Mouse (Mus musculus): ENCODE data around the gene Got1.
"Not testable (repeated sequence)": the region's sequence is repeated elsewhere in the genome, so short reads cannot be mapped to it uniquely, and the experiment has no call there.

Got1 gene

DNA sequence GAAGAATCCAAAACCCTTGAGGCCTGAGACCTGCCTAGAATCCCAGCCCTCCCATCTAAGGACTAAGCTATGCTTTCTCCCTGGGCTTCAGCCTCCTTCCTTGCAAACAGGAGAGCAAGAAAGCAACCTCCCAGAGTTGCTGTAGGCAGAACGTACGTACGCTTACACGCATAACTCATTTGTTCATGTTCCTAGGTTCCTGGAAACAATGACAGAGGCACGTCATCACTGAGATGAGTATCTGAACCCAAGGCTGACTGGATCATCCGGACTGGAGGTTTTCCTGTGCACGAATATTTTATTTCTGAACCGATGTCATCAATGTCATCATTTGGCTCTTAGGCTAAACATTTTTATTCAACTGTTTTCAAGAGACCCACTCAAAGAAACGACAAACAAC lies 2.4 kb downstream of the Got1 start:
- no peak for DNase-seq (ENCODE audit: low read depth in 2 of 2, low spot score in 2 of 2)

DNA sequence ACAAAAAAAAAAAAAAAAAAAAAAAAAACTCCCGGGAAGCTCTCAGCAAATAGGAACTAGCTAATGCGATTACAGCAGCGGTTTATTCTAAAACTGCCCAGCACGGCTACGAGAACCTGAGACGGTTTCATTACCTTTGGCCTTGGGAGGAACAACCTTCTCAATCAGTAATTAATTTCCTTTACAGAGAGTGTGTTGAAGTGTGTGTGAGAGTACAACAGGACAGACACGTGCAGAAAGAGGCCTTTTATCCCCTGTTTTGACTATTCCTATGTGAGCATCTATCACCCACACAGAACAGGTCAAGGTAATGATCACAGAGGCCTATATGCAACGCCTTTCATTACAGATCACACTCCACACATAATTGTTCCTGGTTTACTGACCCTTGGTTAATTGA lies 3.0 kb downstream of the Got1 start:
- no peak for DNase-seq (ENCODE audit: low read depth in 2 of 2, low spot score in 2 of 2)

DNA sequence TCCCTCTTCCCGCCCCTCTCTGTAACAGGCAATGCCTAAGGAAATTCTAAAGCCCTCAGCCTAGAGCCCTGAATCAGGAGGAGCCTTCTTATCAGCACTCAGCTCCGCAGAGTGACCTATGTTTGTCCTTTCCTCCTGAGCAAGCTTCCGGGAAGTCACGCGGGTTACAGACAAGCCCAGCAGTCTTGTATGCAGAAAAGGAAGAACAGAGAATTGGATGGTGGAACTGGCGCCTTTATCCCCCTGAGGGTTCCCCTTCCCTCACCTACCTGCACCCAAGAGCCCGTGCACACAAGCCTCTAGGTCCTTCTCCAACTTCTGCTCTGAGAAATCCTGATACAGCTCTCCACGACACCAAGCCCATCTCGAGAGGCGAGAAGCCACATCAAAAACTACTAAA lies 4.0 kb downstream of the Got1 start:
- no peak for DNase-seq (ENCODE audit: low read depth in 2 of 2, low spot score in 2 of 2)

DNA sequence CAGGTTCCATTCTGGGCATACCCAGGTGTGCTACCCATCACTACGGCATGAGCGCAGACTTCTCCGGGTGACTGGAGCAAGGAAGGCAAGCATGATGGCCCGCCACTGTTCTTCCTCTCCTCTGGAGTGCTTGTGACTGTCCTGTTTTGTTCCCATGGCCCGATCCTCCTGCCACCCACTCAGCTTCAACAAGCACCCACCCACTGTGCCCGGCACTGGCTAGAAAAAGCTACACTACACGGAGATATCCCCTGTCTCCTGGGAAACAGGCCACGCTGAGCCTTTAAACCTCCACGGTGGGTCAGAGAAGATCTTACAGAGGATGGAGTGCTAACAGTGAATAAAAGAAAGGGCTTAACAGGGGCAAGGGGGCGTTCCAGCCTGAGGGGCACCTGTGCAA lies 5.2 kb downstream of the Got1 start:
- no peak for DNase-seq (ENCODE audit: low read depth in 2 of 2, low spot score in 2 of 2)

DNA sequence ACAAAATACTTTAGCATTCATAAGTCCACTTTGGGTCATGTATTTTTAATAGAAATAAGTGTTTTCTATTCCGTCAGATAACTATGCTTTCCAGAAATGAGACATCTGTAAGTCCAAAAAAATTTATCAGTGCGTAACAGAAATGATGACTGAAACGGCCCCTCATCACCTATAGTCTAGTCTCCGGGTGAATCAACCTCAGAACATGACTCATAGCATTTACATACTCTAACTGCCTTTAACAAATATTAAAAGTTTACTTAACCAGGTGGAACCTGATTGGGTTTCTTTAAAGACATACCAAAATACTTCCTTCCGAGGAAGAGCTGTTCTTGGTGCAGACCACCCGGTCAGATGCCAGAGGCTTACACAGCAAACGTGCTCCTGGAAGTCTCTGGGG lies 6.1 kb downstream of the Got1 start:
- DNase-seq (ENCODE audit: low read depth in 2 of 2, low spot score in 2 of 2): no peak

DNA sequence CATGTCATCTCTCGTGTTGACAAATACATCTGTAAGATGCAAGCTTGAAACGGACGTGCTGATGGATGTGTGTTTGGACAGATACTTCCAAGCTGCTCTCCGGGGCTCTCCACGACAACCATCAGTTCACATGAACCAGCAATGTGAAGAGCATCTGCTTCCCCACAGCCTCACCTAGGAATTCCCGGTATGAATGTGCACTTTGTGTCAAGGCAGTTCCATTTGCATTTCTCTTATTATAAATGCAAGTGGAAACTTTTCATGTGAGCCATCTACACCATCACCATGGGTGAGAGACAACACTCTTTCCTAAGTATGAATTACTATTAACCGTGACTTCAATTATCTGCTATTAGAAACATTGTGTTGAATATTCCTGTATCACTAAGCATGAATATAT lies 6.6 kb downstream of the Got1 start:
- no peak for DNase-seq (ENCODE audit: low read depth in 2 of 2, low spot score in 2 of 2)

DNA sequence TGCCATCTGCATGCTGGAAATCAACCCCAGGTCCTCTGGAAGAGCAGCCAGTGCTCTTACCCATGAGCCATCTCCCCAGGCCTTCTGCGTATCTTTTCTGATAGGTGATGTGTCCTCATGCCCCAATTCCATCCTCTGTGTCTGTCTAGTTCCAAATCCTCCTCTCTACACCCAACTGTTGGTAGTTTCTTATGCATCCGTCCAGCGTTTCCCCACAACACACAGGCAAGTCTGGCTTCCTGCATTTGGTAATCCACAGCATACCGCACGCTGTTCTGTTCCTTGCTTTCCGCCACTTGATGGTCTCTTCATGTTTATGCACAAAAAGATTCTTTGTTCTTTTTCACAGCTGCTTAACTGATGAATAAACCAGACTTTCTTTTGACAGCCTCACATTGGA lies 7.1 kb downstream of the Got1 start:
- DNase-seq (ENCODE audit: low read depth in 2 of 2, low spot score in 2 of 2): no peak

DNA sequence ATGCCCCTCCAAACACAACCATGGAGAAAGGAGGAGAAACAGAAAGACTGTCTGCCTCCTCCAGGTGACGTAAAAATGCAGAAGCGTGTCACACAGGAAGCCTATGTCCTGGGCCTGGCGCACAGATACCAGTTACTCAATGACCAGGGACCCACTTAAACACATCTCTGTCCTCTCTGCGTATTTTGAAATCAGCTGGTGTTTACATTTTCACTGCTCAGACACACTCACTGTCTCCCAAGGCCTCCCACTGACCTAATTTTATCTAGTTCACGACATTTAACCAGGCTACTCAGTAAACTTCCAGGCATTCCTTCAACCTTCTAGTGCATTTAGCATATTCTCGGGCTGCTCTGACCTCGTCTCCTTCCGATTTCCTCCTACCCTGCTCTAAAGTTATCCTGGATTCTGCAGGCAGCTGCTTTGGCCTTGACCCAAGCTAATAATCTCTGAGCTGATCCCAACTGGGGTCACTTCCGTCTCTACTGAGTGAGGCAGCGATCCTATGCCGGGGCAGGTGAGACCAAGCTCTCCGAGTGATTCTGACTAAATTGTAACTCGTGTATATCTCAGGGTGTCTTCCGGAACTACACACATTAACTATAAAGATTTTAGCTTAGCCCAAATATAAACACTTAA lies 7.9 kb downstream of the Got1 start:
- DNase-seq (ENCODE audit: low read depth in 2 of 2, low spot score in 2 of 2): no peak

DNA sequence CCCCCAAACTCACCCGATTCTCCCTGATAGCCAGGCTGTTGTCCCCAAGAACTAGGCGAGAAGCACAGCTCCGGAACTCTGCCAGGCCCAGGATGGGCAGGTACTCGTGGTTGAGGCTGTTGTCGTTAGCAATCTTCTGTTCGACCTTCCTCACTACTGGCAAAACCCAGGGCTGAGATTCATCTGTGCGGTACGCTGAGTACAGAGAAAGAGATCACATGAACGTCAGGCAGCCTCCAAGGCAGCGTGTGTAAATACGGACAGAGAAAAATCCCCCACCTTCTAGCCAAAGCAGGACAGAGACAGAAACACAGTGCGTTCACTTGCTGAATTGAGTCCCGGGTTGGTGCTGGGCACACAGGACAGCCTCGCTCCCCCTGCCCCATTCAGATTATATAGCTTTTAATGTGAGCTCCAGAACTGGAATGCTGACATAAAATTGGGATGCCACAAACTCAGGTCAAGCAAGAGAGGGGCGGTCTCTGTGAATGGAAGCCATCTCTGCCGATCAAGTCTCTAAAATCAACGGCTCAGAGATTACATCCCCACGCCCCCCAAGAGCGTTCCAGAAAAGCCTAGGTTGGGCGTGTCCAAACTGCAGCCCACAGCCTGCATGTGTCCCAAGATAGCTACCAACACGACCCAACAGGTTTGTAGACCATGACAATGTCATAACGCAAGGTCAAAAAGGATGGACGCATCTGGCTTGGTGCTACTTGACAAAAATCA lies 8.6 kb downstream of the Got1 start:
- DNase-seq (ENCODE audit: low read depth in 2 of 2, low spot score in 2 of 2): no peak

DNA sequence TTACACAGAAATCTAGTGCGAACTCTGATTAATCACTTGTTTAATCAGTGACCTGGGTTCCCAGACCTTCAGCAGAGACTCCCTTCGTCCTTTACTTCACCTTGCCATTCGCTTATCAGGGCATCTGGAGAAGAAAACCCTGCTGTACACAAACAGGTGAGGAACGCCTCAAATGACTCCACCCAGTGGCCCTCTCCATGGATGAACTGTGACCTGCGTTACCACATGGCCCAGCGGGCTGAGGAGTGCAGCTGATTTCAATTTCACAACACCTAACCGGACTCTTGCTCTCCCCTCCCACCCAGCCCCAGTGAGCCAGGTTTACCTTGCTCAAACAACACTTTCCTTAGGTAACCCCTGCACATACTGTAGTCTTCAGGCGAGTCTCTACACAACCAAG lies 10.5 kb downstream of the Got1 start:
- no peak for DNase-seq (ENCODE audit: low read depth in 2 of 2, low spot score in 2 of 2)

DNA sequence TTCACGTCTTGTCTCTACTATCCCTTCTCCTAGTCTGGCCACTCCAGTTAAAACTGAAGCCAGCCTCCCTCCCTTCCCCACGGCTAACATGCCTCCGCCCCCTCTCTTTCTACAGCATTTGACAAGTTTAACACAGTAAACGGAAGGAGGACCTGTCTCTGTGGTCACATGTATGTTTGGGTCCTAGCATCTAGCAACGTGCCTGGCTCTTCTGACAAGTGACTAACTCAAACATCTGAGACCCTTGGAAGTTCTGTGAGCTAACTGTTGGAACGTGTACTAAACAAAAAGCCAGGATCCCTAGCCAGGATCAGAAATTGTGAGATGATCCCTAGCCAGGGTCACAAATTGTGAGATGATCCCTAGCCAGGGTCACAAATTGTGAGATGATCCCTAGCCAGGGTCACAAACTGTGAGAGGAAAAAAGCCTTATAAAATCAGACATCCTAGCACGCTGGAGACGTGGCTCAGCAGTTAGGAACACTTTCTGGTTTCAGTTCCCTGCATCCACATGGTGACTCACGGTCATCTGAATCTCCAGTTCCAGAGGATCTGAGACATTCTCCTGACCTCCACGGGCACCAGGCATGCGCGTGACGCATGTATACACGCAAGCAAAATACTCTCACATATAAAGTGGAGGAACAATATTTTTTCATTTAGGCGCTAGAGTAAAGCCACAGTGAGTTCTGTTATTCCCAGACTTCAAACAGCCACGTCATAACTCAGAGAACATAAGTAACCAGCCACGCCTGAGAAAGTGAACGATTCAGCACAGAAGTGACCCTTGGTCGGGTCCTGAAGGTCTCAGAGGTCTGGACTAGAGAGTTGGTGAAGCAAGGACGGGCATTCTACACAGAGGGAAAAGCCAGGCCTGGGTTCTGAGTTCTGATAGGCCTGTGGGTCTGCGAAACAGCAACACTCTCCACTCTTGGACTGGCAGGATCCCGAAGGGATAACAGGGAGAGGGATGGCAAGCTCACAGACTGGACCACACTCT lies 12.5 kb downstream of the Got1 start:
- no peak for DNase-seq (ENCODE audit: low read depth in 2 of 2, low spot score in 2 of 2)

DNA sequence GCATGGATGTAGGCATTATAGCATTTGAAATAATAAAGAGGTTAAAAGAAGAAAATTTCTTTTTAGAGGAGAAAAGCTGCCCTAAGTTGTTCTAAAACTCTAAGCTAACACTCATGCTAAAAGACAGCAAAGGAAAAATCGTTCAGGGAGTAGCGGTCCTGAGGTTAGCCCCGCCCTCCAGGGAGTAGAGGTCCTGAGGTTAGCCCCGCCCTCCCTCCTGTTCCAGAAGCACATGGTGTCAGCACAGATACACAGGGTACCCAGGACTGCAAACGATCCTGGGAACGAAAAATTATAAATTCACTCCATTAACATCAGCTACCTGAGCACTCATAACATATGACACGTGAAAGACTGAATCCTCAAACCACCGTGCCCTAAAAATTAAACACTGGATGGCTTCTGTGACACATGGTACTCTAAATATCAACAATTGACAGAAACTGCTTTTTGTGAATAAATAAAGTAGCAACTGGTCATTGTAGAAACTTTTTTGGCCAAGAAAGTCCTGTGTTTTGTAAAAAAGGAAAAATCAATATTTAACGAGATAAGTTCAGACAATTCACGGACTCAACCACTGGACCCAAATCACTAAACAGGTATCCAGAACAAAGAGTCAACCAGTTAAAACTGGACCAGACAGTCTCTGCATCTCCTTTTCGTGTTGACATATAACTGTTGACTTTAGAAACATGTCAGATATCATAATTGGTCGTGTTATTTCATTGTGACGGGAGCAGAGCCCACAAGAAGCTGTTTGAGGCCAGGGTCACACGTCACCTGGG lies 13.8 kb downstream of the Got1 start:
- DNase-seq (ENCODE audit: low read depth in 2 of 2, low spot score in 2 of 2): no peak

DNA sequence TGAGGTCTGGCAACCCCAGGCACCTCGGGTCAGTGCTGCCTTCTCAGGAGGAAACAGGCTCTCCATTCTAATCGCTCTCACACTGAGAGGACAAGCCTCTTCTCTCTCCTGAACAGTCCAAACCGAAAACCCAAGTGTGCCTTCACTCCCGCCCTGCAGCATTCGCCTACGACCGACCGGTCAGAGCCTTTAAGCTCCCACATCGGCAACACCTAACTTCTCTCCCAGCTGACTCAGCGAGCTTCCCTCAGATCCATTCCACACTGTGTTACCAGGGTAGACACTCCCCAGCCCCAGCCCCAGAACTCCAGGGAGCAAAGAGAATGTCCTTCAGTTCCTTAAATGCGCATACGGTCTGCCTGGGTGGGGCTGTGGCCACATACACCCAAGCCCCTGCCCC lies 19.0 kb downstream of the Got1 start:
- DNase-seq (ENCODE audit: low read depth in 2 of 2, low spot score in 2 of 2): no peak

DNA sequence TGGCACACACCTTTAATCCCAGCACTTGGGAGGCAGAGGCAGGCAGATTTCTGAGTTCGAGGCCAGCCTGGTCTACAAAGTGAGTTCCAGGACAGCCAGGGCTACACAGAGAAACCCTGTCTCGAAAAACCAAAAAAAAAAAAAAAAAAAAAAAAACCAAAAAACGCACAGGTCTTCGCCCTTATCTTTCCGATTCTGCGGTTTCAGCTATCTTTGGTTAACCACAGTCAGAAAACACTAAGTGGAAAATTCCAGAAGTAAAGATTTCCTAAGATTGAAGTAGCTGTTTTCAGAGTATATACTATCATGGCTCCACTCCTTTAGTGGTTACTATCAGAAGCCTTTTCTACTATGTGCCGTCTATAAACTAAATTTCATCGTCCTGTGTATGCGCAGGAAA lies 20.8 kb downstream of the Got1 start:
- DNase-seq (ENCODE audit: low read depth in 2 of 2, low spot score in 2 of 2): not testable (repeated sequence)

DNA sequence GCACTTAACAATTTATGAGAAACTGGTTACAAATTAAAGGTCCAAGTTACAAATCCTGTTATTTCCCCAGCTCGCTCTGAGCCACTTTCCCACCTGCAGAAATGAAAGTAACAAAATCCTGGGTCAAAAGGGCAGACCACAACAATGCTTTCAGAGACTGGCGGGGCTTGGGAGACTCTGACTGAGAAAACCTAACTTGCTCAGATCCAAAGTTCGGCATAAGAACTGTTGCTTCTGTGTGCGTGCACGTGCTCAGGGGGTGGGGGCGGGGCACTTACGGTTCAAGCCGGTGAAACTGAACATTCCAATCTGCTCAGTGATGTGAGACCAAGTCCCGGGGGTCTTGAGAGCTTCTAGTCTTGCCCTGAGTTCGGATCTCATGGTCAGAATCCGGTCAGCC lies 21.8 kb downstream of the Got1 start:
- no peak for DNase-seq (ENCODE audit: low read depth in 2 of 2, low spot score in 2 of 2)

DNA sequence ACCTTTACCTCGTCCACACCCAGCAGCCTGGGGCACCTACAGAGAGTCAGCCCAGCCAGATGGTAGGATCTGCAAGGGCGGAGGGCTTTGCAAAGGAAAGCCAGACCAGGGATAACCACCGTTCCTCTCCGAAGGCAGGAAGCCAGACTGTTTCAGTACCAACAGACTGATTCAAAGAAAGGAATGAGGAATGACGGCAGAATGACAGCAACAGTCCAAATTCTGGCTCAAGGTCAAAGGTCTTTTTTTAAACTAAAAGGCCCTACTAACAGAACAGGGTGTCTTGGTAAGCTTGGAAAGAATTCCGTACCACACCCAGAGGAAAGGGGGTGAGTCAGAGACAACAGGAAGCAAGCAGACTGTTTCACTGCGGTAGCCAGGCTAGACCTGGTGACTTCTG lies 25.5 kb downstream of the Got1 start:
- no peak for DNase-seq (ENCODE audit: low read depth in 2 of 2, low spot score in 2 of 2)

DNA sequence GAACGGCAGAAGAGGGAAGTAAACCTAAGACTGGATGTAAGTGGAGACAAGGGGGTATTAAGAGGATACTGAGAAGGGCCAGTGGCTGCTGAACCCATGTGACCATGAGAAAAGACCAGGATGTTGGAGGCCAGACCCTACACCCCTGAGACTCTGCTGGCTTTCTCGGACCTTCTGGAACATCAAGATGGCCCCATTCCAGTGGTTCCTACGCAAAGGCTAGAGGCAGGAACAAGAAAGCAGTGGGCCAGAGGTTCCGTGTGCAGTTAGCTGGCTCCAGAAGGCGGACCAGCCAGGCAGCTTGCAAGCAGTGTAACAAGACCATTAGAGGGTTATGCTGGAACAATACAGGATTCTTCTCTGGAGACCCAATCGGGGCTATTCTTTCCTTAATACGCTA lies 27.0 kb downstream of the Got1 start:
- DNase-seq (ENCODE audit: low read depth in 2 of 2, low spot score in 2 of 2): no peak

DNA sequence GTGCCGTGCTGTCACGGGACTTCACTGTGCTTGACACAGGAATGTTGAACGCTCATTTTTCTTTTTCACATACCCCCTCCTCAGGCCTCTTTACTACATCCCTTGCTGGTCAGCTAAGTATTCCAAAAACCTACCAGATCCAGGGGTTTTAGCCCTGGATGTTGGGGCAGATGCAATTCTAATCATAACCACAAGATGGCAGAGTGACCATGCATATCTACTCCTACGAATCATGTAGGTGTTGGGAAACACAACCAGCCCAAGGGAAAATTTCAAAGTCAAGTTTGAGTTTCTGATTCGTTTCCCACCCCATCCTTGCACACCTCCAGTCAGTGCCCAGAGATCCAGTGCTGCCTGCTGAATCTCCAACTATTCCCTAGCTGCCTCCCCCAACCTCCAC lies 28.6 kb downstream of the Got1 start:
- DNase-seq (ENCODE audit: low read depth in 2 of 2, low spot score in 2 of 2): peak; percentile 28 to 49

DNA sequence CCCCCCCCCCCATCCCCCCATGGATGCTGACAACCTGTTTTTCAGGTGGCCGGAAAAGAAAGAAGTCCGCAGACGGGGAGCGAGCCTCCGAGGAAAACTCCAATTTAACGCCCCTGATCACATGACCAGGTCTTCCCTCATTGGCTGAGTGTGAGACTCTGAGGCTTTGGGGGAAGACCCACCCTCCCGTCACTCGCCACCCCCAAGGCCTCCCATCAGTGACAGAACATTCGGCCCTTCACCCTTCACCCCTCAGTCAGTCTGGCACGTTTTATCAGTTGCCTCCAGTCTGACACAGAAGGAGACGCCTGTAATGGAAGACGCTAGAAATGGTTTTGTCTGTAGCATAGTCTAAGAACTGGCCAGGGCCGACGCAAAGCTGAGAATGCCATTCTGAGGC lies 29.5 kb downstream of the Got1 start:
- no peak for DNase-seq (ENCODE audit: low read depth in 2 of 2, low spot score in 2 of 2)

DNA sequence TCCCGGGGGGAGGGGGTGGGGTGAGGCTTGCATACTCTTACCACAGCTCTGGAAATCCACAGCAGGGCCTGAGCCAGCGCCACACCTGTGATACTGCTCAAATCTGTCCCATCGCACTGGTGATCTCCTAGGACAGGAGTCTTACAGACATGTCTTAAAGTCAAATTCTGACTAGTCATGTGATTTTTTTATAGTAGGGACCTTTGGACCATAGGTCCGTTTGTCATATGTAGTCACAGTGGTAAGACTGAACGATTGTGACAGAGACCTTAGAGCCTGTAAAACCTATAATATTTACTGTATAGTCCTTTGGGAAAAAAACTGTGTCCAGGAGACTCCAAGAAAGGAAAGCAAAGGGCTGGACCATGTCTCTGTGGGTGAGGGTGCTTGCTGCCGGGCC lies 30.5 kb downstream of the Got1 start:
- no peak for DNase-seq (ENCODE audit: low read depth in 2 of 2, low spot score in 2 of 2)

DNA sequence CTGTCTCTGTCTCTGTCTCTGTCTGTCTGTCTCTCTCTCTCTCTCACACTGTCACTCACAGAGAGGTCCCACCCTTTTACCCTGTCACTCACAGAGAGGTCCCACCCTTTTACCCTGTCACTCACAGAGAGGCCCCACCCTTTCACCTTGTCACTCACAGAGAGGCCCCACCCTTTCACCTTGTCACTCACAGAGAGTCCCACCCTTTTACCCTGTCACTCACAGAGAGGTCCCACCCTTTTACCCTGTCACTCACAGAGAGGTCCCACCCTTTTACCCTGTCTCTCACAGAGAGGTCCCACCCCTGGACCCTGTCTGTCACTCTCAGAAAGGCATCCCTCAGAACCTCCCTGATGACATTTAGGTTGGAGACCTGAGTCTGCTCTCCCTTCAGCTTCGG lies 31.1 kb downstream of the Got1 start:
- DNase-seq (ENCODE audit: low read depth in 2 of 2, low spot score in 2 of 2): not testable (repeated sequence)

Data from CD8-positive naive resting alpha-beta T cell, adult 2 months (primary cell).